Mouse (Mus musculus): ENCODE data around the gene Cald1.

DNA sequence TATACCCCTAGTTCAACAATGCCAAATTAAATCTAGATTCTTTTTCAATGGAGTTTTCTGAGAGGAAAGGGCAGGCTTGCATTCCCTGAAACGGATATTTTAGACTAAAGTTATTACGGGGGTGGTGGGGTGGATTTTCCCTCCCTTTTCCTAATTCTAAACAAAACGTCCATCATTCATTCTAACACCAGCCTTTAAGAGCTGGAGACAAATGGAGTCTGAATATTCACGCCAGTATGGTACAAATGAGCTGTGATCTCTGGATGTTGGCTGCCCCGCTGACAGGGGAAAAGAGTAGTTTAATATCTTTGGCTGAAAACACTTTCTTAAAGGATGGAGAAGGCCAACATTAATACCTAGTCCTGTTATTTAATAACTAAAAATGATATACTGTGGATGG is 66.4 kb downstream of the Cald1 start:
- no peak for TF ChIP-seq CTCF (IDR thresholded peaks at IDR 0.05; ENCODE audit: extremely low read depth, insufficient read depth, insufficient read length, insufficient replicate concordance)
- no peak for TF ChIP-seq POLR2A (IDR thresholded peaks at IDR 0.05; ENCODE audit: low read depth, low read length)
